ENCODE assay signal across 20 mouse cellular contexts in genomic region chr14:47877771-47878443, GRCm38 (mm10).
"Had no signal": no experiment of that assay in that cellular context is flagged by ENCODE, and none has a peak within 500 bp of the region (broad histone marks: within the 10 kb centered on the region; RNA-seq: fewer than 3 reads in every experiment).

No protein-coding gene starts in this region.

- H3K4me3 ChIP-seq: layer of hippocampus, adult 2 months; left cerebral cortex, adult 2 months; liver, embryonic 13.5 days; lung, embryonic 15.5 days; midbrain, embryonic 12.5 days; midbrain, embryonic 15.5 days; myocyte; neural tube, embryonic 13.5 days had no signal

- H3K36me3 ChIP-seq: liver, embryonic 13.5 days; lung, embryonic 15.5 days; midbrain, embryonic 12.5 days; midbrain, embryonic 15.5 days; neural tube, embryonic 13.5 days had no signal

- H3K27me3 ChIP-seq: liver, embryonic 13.5 days; lung, embryonic 15.5 days; midbrain, embryonic 12.5 days; midbrain, embryonic 15.5 days; neural tube, embryonic 13.5 days had no signal

- ATAC-seq: midbrain, embryonic 15.5 days had no signal

- DNase-seq: kidney, adult 18-20 months; kidney, adult 9 months; kidney, postnatal 14 days; kidney, postnatal 4 days; layer of hippocampus, adult 9-11 months; liver, embryonic 13.5 days; lung, postnatal 14 days; lung, postnatal 4 days; retina, postnatal 1 day; right cerebral cortex, postnatal 25 days; thymus, adult 2 months; thymus, postnatal 14 days; thymus, postnatal 4 days had no signal

- H3K9ac ChIP-seq: liver, embryonic 13.5 days; lung, embryonic 15.5 days; midbrain, embryonic 12.5 days; midbrain, embryonic 15.5 days; neural tube, embryonic 13.5 days had no signal

- H3K4me1 ChIP-seq: liver, embryonic 13.5 days; midbrain, embryonic 12.5 days; midbrain, embryonic 15.5 days; neural tube, embryonic 13.5 days had no signal

- H3K27ac ChIP-seq: layer of hippocampus, adult 2 months; left cerebral cortex, adult 2 months; liver, embryonic 13.5 days; lung, embryonic 15.5 days; midbrain, embryonic 12.5 days; midbrain, embryonic 15.5 days; neural tube, embryonic 13.5 days had no signal

- H3K9me3 ChIP-seq: liver, embryonic 13.5 days; lung, embryonic 15.5 days; midbrain, embryonic 12.5 days; midbrain, embryonic 15.5 days had no signal

- H3K4me2 ChIP-seq: liver, embryonic 13.5 days; lung, embryonic 15.5 days; midbrain, embryonic 12.5 days; midbrain, embryonic 15.5 days; neural tube, embryonic 13.5 days had no signal
